8 mouse cellular contexts compared by ENCODE assay signal in genomic region chr19:5601752-5602541, GRCm38 (mm10). TPM values are rescaled to one million over a fixed set of nuclear protein-coding genes. Genes with fewer than 3 reads are reported as not detected.
A peak's percentile ranks its signal among the peaks of the same experiment; 100 is the strongest.
DNase-seq lines count a peak whose midpoint lies in the region; ATAC-seq and TF ChIP-seq lines count a peak whose summit lies in the region.

Gene Rnaseh2c (plus strand): TSS chr19:5601873.

- peak within 1 kb of the TSS; percentile 75 for H3K4me3 ChIP-seq in hindbrain, embryonic 13.5 days

- peak within 1 kb of the TSS; percentile 91 for H3K27ac ChIP-seq in hindbrain, embryonic 13.5 days

- under 1% methylated on average over 64 of the region's 64 CpGs for WGBS in hindbrain, embryonic 13.5 days

- H3K27me3 ChIP-seq in Patski: no peaks in the 10 kb centered on the region
- no peaks in the 10 kb centered on the region for H3K27me3 ChIP-seq in hindbrain, embryonic 13.5 days

- TF ChIP-seq CTCF in Patski (IDR thresholded peaks at IDR 0.05): no peak

- peak within 1 kb of the TSS; percentile 95 for H3K4me2 ChIP-seq in hindbrain, embryonic 13.5 days

- ATAC-seq in Patski: peak; percentile 70
- peak; percentile 92 for ATAC-seq in hindbrain, embryonic 13.5 days (ENCODE audit: low FRiP score)

- H3K9ac ChIP-seq in hindbrain, embryonic 13.5 days: peak within 1 kb of the TSS; percentile 97

- in situ Hi-C loops in Patski (cut with MboI; ENCODE audit: low pct_unique_long_range_greater_than_20kb): no loop called here

- no peaks in the 10 kb centered on the region for H3K9me3 ChIP-seq in hindbrain, embryonic 13.5 days

- peaks cover 29% of the 10 kb centered on the region for H3K4me1 ChIP-seq in hindbrain, embryonic 13.5 days (replicated peaks)

- peak; percentile 41 for DNase-seq in Patski (ENCODE audit: low read depth, low spot score)
- peak; percentile 87 to 88 for DNase-seq in cerebellum, postnatal 10 days
- peak; percentile 65 to 77 for DNase-seq in frontal cortex, postnatal 14 days (ENCODE audit: low spot score in 2 of 2)
- peak; percentile 56 to 68 for DNase-seq in layer of hippocampus, postnatal 25 days (ENCODE audit: extremely low spot score in 1 of 2, low spot score in 1 of 2)
- peak; percentile 86 for DNase-seq in lung, postnatal 25 days (ENCODE audit: low spot score)
- peak; percentile 90 for DNase-seq in retina, postnatal 1 day
- peak; percentile 58 for DNase-seq in urinary bladder, adult 2 months (ENCODE audit: low spot score)

- POLR2A ChIA-PET in Patski (lab: Charles Lee): interaction anchor here (1.0 kb wide), 1 partner anchor 158 kb away, joined by 4 read pairs; no protein-coding TSS in a partner anchor

- CTCF ChIA-PET in Patski (lab: Charles Lee): interaction anchor here (1.7 kb wide), 1 partner anchor 34 kb away, joined by 6 read pairs; the partner anchor contains the start of gene Ap5b1

- H3K36me3 ChIP-seq in hindbrain, embryonic 13.5 days: peaks cover 45% of the 10 kb centered on the region

RNA-seq across cellular contexts. Expression of gene Rnaseh2c, which starts in this region (rescaled TPM):
- polyA plus RNA-seq in Patski (2021): 79.1 TPM
- polyA plus RNA-seq in hindbrain, embryonic 13.5 days (2015; fragmentation: Nextera tagmentation; extraction: Ambion mirVana): 71.2 and 80.6 TPM in 2 replicates
- total RNA-seq in layer of hippocampus, postnatal 25 days (2021): 10 to 100 TPM; 67.6 to 85.2 TPM
- polyA plus RNA-seq in urinary bladder, adult 2 months (2012; rRNA removed): 38.2 and 41.2 TPM in 2 replicates

Comparison
In these comparisons a context has a peak if more than half of its experiments do, and no peak if none do; other contexts are left out.
1. Peak in every context shown above with its lines: DNase-seq, ATAC-seq, H3K4me3 ChIP-seq and H3K27ac ChIP-seq.